Mouse (Mus musculus) lung, postnatal 0 days (tissue): Measurements from ENCODE around the gene Gtdc1.

Experiments used
- CTCF ChIP-seq: IDR thresholded peaks from 2 replicates; pipeline ENCODE4 v1.5.1; 2016; ENCODE audit warnings: antibody characterized with exemption, mild to moderate bottlenecking
- EP300 ChIP-seq: IDR thresholded peaks from 2 replicates; pipeline ENCODE4 v1.6.1; 2016; ENCODE audit warnings: antibody characterized with exemption, mild to moderate bottlenecking, control low read depth

- TF ChIP-seq CTCF (no peak), EP300 (no peak)
Measured at GRCm38 (mm10) chr2:44813729-44814128, 113.7 kb downstream of the Gtdc1 start.
